Mouse (Mus musculus) forebrain, embryonic 13.5 days (tissue): ENCODE measurements at regions not wholly inside any gene's neighbourhood (a gene's known extent, or its start where the extent isn't known, plus 50 kb on each side); places are given as distances from the start of the nearest gene placed in this dataset.
"Not testable (repeated sequence)": the region's sequence is repeated elsewhere in the genome, so short reads cannot be mapped to it uniquely, and the experiment has no call there.

Experiments
- ATAC-seq: fragments of 200-750 bp; cut with Nextera tagmentation; 2 replicates; pipeline ENCODE4 v1.8.0; 2017
- H3K27ac ChIP-seq: fragments of 300-500 bp; sonication (generic); 2 replicates; pipeline ENCODE4 v1.5.1; 2015; ENCODE audit warnings: inconsistent platforms, mild to moderate bottlenecking, moderate library complexity
- H3K27me3 ChIP-seq: fragments of 300-500 bp; sonication (generic); 2 replicates; pipeline ENCODE4 v1.6.1; 2015; ENCODE audit warnings: mild to moderate bottlenecking, inconsistent platforms
- H3K36me3 ChIP-seq: fragments of 300-500 bp; sonication (generic); 2 replicates; pipeline ENCODE4 v1.6.1; 2015; ENCODE audit warnings: mild to moderate bottlenecking, inconsistent platforms; ENCODE audit not compliant: poor library complexity, severe bottlenecking
- H3K4me1 ChIP-seq: fragments of 300-500 bp; sonication (generic); 2 replicates; pipeline ENCODE4 v1.6.1; 2015; ENCODE audit warnings: inconsistent platforms
- H3K4me2 ChIP-seq: fragments of 300-500 bp; sonication (generic); 2 replicates; pipeline ENCODE4 v1.6.1; 2015; ENCODE audit warnings: inconsistent platforms, mild to moderate bottlenecking, moderate library complexity
- H3K4me3 ChIP-seq: fragments of 300-500 bp; sonication (generic); 2 replicates; pipeline ENCODE4 v1.5.1; 2015; ENCODE audit warnings: mild to moderate bottlenecking, inconsistent platforms
- H3K9ac ChIP-seq: fragments of 300-500 bp; sonication (generic); 2 replicates; pipeline ENCODE4 v1.6.1; 2015; ENCODE audit warnings: mild to moderate bottlenecking, inconsistent platforms
- H3K9me3 ChIP-seq: fragments of 300-500 bp; sonication (generic); replicated peaks from 2 replicates; pipeline ENCODE4 v1.6.1; 2016; ENCODE audit warnings: inconsistent platforms
- WGBS: fragments of 180-500 bp; shearing (Covaris S2); methylation state at CpG from one replicate; pipeline ENCODE4 v1.1.7; 2015; 5-methylcytosine and 5-hydroxymethylcytosine counted together

- ATAC-seq: no peak
- Histone ChIP-seq H3K4me3 (no peak overlapping the region), H3K4me1 (no peaks in the 10 kb centered on the region), H3K27ac (no peak overlapping the region), H3K9me3 (no peaks in the 10 kb centered on the region), H3K27me3 (no peaks in the 10 kb centered on the region), H3K9ac (no peak overlapping the region), H3K36me3 (no peaks in the 10 kb centered on the region), H3K4me2 (no peak overlapping the region)
- WGBS: 85% methylated on average over 7 of the region's 7 CpGs
Observed at GRCm38 (mm10) chr13:113470822-113471557, 147.4 kb downstream of the Snx18 start.

- Histone ChIP-seq H3K9me3 (no peaks in the 10 kb centered on the region), H3K27me3 (no peaks in the 10 kb centered on the region), H3K36me3 (no peaks in the 10 kb centered on the region), H3K9ac (no peak overlapping the region), H3K4me3 (no peak overlapping the region), H3K27ac (no peak overlapping the region), H3K4me1 (0 out of 2 replicates have a peak, but pooled peaks cover 5% of the 10 kb centered on the region), H3K4me2 (no peak overlapping the region)
- ATAC-seq: no peak; the same call in 1 of the 2 replicates
- WGBS: 84% methylated on average over 10 of the region's 10 CpGs
Observed at GRCm38 (mm10) chr13:113464190-113465064, 153.9 kb downstream of the Snx18 start.

DNA sequence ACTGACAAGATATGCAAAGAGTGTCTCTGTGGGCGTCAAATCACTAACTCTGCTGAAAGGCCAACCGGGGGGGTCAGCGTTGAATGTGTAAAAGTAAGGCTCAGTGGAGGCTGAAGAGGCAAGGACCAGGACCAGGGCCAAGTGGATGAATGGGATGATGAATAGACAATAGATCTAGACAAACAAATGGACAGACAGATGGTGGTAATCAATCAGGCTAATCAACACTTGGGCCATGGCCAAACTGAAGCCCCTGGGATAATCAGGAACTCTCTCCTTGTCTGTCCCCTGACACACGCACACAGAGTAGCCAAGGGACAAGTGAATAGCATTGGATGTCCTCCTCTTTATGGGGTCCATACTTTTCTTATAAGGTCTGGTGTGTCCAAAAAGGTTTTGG lies 154.9 kb downstream of the Snx18 start:
- H3K9me3 ChIP-seq: no peaks in the 10 kb centered on the region
- H3K27ac ChIP-seq: no peak overlapping the region
- H3K27me3 ChIP-seq: no peaks in the 10 kb centered on the region
- H3K36me3 ChIP-seq: no peaks in the 10 kb centered on the region
- H3K4me2 ChIP-seq: no peak overlapping the region
- no peak overlapping the region for H3K9ac ChIP-seq
- H3K4me3 ChIP-seq: no peak overlapping the region
- 74% methylated on average over 4 of the region's 4 CpGs for WGBS
- no peak for ATAC-seq
- H3K4me1 ChIP-seq: 0 out of 2 replicates have a peak, but pooled peaks cover 5% of the 10 kb centered on the region

GRCm38 (mm10) chr13:113454490-113455295 lies 161.7 kb downstream of the BC067074 start:
- H3K36me3 ChIP-seq: no peaks in the 10 kb centered on the region
- no peaks in the 10 kb centered on the region for H3K27me3 ChIP-seq
- no peaks in the 10 kb centered on the region for H3K4me1 ChIP-seq
- 67% methylated on average over 11 of the region's 11 CpGs for WGBS
- no peak overlapping the region for H3K27ac ChIP-seq
- H3K4me2 ChIP-seq: no peak overlapping the region
- H3K4me3 ChIP-seq: no peak overlapping the region
- no peak overlapping the region for H3K9ac ChIP-seq
- ATAC-seq: no peak
- H3K9me3 ChIP-seq: no peaks in the 10 kb centered on the region

- no peak for ATAC-seq
- H3K9ac ChIP-seq: no peak overlapping the region
- no peak overlapping the region for H3K4me3 ChIP-seq
- H3K36me3 ChIP-seq: no peaks in the 10 kb centered on the region
- no peak overlapping the region for H3K4me2 ChIP-seq
- no peak overlapping the region for H3K27ac ChIP-seq
- no peaks in the 10 kb centered on the region for H3K4me1 ChIP-seq
- WGBS: 95% methylated on average over 1 of the region's 1 CpGs
- no peaks in the 10 kb centered on the region for H3K27me3 ChIP-seq
- no peaks in the 10 kb centered on the region for H3K9me3 ChIP-seq
Observed at GRCm38 (mm10) chr13:113448378-113448777, 155.4 kb downstream of the BC067074 start.

DNA sequence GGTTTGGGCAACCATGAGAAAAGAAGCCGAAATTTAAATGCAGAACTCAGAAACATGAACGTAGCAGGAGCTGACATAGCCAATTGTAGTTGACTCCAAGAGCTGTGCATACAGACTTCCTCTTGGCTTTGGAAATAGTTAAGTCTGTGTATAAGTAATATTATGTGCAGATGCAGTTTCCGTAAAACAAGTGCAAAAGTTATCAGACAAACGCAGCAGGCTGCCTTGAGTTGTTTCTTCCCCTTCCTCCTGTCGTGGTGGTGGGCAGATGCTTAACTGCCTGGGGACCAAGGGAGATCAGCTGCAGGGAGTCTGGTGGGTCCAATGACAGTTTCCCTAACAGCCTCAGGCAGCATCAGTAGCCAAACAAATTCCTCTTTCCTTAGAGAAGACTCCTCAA lies 153.3 kb downstream of the BC067074 start:
- no peak for ATAC-seq
- Histone ChIP-seq H3K9me3 (no peaks in the 10 kb centered on the region), H3K4me1 (no peaks in the 10 kb centered on the region), H3K4me3 (no peak overlapping the region), H3K4me2 (no peak overlapping the region), H3K36me3 (no peaks in the 10 kb centered on the region), H3K27ac (no peak overlapping the region), H3K9ac (no peak overlapping the region), H3K27me3 (no peaks in the 10 kb centered on the region)
- WGBS: 82% methylated on average over 5 of the region's 5 CpGs

DNA sequence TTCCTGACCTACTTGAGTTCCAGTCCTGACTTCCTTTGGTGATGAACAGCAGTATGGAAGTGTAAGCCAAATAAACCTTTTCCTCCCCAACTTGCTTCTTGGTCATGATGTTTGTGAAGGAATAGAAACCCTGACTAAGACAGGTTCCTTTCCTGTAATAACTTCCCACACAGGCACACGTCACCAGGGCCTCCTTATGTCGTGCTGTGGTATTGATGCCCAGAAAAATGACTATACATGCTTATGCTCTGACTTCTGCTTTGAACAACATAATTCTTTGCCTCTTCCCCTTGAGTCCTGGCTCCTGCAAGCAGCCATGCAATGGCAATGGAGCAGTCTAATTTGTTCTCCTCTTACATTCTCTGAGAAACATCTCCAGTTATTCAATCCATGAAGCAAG lies 151.5 kb downstream of the BC067074 start:
- H3K36me3 ChIP-seq, H3K9me3 ChIP-seq, H3K9ac ChIP-seq, H3K4me2 ChIP-seq, ATAC-seq, H3K4me3 ChIP-seq, H3K27ac ChIP-seq, H3K4me1 ChIP-seq, H3K27me3 ChIP-seq: not testable (repeated sequence)
- WGBS: 92% methylated on average over 2 of the region's 2 CpGs

- Histone ChIP-seq H3K4me1 (no peaks in the 10 kb centered on the region), H3K4me2 (no peak overlapping the region), H3K4me3 (no peak overlapping the region), H3K27ac (no peak overlapping the region), H3K27me3 (no peaks in the 10 kb centered on the region), H3K9me3 (no peaks in the 10 kb centered on the region), H3K9ac (no peak overlapping the region), H3K36me3 (no peaks in the 10 kb centered on the region)
- ATAC-seq: no peak
- 87% methylated on average over 8 of the region's 8 CpGs for WGBS
Observed at GRCm38 (mm10) chr13:113443078-113443477, 150.1 kb downstream of the BC067074 start.

- ATAC-seq: no peak
- no peaks in the 10 kb centered on the region for H3K9me3 ChIP-seq
- H3K36me3 ChIP-seq: no peaks in the 10 kb centered on the region
- no peak overlapping the region for H3K4me3 ChIP-seq
- no peak overlapping the region for H3K4me2 ChIP-seq
- H3K4me1 ChIP-seq: no peaks in the 10 kb centered on the region
- H3K27me3 ChIP-seq: no peaks in the 10 kb centered on the region
- H3K27ac ChIP-seq: no peak overlapping the region
- WGBS: 82% methylated on average over 9 of the region's 9 CpGs
- H3K9ac ChIP-seq: no peak overlapping the region
Observed at GRCm38 (mm10) chr13:113442169-113442568, 149.2 kb downstream of the BC067074 start.

GRCm38 (mm10) chr13:113440137-113440536 lies 147.2 kb downstream of the BC067074 start:
- H3K9me3 ChIP-seq: no peaks in the 10 kb centered on the region
- H3K27ac ChIP-seq: no peak overlapping the region
- WGBS: 93% methylated on average over 5 of the region's 5 CpGs
- H3K4me2 ChIP-seq: no peak overlapping the region
- no peak for ATAC-seq
- H3K9ac ChIP-seq: no peak overlapping the region
- no peak overlapping the region for H3K4me3 ChIP-seq
- no peaks in the 10 kb centered on the region for H3K4me1 ChIP-seq
- no peaks in the 10 kb centered on the region for H3K27me3 ChIP-seq
- H3K36me3 ChIP-seq: no peaks in the 10 kb centered on the region

DNA sequence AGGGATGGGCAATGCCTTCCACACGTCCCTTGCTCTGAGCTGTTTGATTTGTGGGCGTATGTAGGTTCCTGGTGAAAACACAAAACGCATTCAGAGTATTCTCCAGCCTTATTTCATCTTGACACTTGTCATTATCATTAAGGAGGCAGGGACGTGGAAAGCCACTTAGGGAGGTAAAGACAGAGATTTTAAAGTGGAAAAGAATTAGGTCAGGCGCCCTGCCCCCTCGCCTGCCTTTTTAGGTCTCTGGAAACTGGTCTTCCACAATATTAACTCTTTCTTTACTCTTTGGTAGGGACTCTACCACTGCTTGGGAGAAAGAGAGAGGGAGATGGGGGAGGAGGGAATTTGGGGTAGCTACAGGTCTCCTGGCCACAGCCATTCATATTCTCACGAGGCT lies 146.6 kb downstream of the BC067074 start:
- no peak for ATAC-seq
- Histone ChIP-seq H3K27ac (no peak overlapping the region), H3K9me3 (no peaks in the 10 kb centered on the region), H3K27me3 (no peaks in the 10 kb centered on the region), H3K4me2 (no peak overlapping the region), H3K9ac (no peak overlapping the region), H3K4me3 (no peak overlapping the region), H3K4me1 (no peaks in the 10 kb centered on the region), H3K36me3 (no peaks in the 10 kb centered on the region)
- 39% methylated on average over 7 of the region's 7 CpGs for WGBS

DNA sequence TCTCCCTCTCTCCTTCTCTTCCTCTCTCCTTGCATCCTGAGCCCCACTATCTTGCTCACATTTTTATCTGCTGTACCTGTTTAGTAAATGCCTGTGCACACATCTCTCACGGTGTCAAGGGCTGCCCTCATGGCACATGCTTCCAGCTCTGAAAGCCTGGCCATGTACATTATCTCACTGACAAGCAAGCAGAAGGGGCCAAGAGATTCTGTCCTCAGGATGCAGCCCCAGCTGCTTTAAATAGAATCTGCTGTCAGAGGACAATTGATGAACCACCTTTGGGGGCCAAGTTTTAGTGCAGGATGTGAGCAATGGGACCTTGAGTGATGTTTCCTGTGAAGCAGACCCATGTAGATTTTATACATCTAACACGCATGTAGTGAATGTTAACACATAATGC lies 145.9 kb downstream of the BC067074 start:
- no peaks in the 10 kb centered on the region for H3K36me3 ChIP-seq
- no peaks in the 10 kb centered on the region for H3K9me3 ChIP-seq
- H3K4me2 ChIP-seq: no peak overlapping the region
- no peak overlapping the region for H3K9ac ChIP-seq
- 88% methylated on average over 2 of the region's 2 CpGs for WGBS
- no peak overlapping the region for H3K27ac ChIP-seq
- no peak overlapping the region for H3K4me3 ChIP-seq
- no peak for ATAC-seq
- no peaks in the 10 kb centered on the region for H3K4me1 ChIP-seq
- no peaks in the 10 kb centered on the region for H3K27me3 ChIP-seq
